Mouse (Mus musculus): ENCODE measurements around the gene Stk39.

Gene Stk39

GRCm38 (mm10) chr2:68471759-68472550 lies at the start of gene Stk39:
Stk39 (minus strand) TSS chr2:68472268.
- no peak for DNase-seq (ENCODE audit: extremely low read depth, low read depth, low spot score)

- DNase-seq (ENCODE audit: extremely low read depth, low read depth, low spot score): no peak
These were observed 43.3 kb upstream of the Stk39 start for GRCm38 (mm10) chr2:68515409-68515808.

- DNase-seq (ENCODE audit: extremely low read depth, low read depth, low spot score): no peak
These were observed 31.1 kb upstream of the Stk39 start for GRCm38 (mm10) chr2:68503202-68503601.

DNA sequence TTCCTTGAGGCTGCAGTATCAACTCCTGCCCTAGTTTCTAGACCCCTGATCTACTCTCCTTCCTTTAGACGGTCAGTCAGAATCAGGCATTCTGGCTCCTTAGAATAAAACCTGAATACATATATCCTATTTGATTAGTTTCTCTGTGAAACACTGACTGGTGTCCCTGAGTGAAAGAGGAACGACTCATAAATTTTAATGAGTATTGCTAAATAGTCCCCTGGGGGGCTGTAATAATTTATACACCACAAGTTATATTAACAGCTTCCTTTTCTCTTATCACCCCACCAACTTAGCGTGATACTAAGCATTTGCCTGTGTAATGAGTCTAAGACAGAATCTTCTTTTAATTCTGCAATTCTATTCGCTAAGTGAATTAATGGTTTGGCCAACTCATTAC lies 30.7 kb upstream of the Stk39 start:
- no peak for DNase-seq (ENCODE audit: extremely low read depth, low read depth, low spot score)

DNA sequence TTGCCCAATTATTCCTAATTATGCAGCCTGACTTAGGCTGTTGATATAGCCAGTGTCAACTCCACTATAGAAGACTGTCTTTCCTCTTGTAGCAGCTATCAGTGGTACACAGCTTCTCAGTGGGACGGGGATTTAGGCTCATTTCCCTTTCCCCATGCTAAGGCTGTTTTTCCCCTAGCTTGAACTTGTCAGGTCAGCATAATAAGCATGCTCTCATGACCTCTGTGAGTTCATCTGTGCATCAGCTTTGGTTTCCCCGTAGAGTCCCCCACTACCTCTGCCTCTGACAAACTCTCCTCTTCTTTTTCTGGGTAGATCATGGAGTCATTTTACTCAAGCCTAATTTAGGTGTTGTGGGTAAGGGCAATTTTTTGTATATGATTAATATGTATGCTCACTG lies 30.2 kb upstream of the Stk39 start:
- DNase-seq (ENCODE audit: extremely low read depth, low read depth, low spot score): no peak

DNA sequence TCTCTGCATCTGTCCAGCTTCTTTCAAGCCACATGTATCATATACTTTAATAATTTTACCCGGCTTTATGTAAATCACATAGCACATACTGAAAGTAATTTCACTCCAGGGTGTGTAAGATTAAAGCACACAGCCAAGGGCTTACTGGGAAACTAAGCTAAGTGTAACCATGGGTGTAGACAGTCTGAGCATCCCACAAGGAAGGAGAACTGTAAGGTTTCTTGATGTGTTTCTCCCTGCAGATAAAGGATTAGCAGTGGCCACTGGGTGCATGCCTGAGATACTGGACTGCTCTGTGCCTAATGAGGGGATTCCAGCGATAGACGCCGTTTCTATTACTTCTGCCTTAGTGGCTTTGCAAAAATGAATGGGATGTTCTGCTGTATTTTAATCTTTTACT lies 14.2 kb upstream of the Stk39 start:
- no peak for DNase-seq (ENCODE audit: extremely low read depth, low read depth, low spot score)

DNA sequence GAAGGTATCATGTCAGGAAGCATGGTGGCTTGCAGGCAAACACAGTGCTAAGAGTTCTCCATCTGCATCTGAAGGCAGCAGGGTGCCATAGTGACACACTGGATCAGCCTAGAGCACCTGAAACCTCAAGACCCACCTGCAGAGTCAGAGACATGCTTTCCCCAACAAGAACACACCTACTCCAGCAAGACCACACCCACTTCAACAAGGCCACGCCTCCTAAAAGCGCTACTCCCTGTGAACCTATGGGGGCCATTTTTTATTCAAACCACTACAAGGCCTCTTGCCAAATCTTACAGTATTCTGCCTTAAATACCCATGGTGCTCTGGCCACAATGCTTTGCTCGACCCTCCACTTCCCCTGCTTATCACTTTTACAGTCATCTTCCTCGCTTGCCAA lies 13.1 kb upstream of the Stk39 start:
- DNase-seq (ENCODE audit: extremely low read depth, low read depth, low spot score): no peak

GRCm38 (mm10) chr2:68482896-68483295 lies 10.8 kb upstream of the Stk39 start:
- DNase-seq (ENCODE audit: extremely low read depth, low read depth, low spot score): no peak

GRCm38 (mm10) chr2:68479823-68480222 lies 7.8 kb upstream of the Stk39 start:
- no peak for DNase-seq (ENCODE audit: extremely low read depth, low read depth, low spot score)

- no peak for DNase-seq (ENCODE audit: extremely low read depth, low read depth, low spot score)
These were observed 853 bp upstream of the Stk39 start for GRCm38 (mm10) chr2:68472921-68473320.

DNA sequence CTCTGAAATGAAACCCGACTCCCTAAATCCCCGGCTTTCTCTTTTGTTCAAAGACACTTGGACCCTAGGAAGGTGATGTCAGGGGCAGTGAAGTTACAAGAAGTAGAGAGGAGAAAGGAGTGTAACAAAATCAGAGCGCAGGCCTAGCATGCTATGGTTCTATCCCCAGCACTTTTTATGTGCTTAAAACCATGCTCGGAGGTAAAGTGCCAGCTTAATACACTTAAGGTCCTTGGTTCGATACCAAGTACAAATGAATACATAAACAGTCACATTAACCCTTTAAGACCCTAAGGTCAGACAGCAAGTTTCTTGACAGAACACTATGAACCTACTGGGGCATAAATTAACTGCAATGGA lies 463 bp upstream of the Stk39 start:
- DNase-seq (ENCODE audit: extremely low read depth, low read depth, low spot score): no peak

DNA sequence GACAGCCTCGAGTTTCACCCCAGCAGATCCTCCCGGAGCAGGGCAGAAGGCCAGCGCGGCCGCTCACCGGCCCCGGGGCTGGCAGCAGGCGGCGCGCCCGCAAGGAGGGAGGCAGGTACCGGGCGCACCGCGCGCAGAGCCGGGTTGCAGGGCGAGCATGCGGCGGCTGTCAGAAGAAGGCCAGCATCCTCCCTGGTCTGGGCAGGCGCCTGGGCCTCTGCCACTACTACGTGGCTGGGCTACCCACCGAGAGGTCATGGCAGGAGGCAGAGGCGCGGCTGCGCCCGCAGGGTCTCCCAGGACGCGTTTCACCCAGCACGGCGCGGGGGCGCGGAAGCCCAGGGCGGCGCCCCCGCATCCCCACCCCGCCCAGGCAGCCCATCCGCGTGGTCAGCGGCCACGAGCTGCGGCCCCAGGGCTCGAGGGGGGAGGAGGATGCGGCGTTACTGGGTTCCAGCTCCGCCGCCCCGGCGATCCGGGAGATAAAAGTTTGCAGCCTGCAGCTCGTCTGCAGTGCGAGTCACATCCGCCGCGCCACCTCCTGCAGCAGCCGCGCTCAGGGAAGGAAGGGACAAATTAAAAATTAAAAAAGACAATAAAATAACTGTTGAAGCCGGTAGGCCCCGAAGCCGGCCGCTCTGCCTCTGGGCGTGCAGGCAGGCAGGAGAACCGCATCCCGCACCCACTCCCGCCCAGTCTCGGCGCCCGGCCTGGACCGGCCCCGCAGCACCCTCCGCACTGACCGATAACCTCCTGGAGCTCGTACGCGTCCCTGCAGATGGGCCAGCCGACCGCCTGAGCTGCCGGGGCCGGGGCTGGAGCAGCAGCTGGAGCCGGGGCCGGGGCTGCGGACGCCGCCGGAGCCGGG lies 943 bp downstream of the Stk39 start:
- DNase-seq (ENCODE audit: extremely low read depth, low read depth, low spot score): no peak

GRCm38 (mm10) chr2:68469491-68469890 lies 2.6 kb downstream of the Stk39 start:
- DNase-seq (ENCODE audit: extremely low read depth, low read depth, low spot score): no peak

GRCm38 (mm10) chr2:68468698-68469097 lies 3.4 kb downstream of the Stk39 start:
- DNase-seq (ENCODE audit: extremely low read depth, low read depth, low spot score): no peak

GRCm38 (mm10) chr2:68468259-68468658 lies 3.8 kb downstream of the Stk39 start:
- DNase-seq (ENCODE audit: extremely low read depth, low read depth, low spot score): no peak

- DNase-seq (ENCODE audit: extremely low read depth, low read depth, low spot score): no peak
These were observed 4.7 kb downstream of the Stk39 start for GRCm38 (mm10) chr2:68467085-68467978.

DNA sequence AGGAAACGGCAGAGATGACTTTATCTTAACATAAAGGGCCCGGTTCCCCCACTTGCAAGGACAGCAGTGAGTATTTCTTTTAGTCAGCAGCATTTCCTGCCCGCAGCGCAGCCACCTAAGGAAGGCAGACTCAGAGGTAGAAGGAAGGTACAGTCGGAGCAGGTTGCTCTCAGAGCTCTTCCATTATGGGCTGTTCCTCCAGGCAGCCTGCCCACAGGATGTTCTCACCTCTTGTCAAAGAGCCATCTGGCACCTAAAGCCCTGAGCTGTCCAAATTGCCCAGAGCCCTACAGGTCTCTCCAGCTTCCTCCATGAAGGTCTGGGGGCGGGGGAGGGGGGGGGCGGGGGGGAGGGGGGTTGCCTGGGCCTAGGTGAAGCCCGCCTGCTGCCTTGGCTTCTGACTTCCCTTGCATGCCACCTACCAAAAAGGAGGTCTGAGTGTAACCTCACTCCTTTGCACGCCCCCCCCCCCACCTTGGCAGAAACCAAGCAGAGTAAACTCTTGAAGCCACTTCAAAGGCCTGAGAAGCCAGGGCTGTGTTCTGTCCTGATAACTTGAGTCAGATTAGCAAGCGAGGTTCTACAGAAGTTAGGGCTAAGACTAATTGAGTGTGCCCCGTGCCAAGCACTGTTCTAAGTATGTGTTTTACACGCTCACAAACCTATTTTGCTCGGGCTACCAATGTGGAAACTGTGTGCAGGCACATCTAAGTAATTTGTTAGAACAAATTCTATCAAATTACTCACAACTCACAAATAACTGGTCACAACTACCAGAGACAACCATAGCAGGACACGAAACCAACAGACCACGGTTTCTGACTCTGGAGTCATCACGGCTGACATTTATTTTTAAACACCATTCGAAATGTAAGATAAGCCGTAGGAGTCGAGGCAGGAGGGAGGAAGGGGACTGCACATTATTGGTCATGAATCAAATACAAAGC lies 5.7 kb downstream of the Stk39 start:
- DNase-seq (ENCODE audit: extremely low read depth, low read depth, low spot score): no peak

- DNase-seq (ENCODE audit: extremely low read depth, low read depth, low spot score): no peak
These were observed 6.6 kb downstream of the Stk39 start for GRCm38 (mm10) chr2:68465266-68466123.

DNA sequence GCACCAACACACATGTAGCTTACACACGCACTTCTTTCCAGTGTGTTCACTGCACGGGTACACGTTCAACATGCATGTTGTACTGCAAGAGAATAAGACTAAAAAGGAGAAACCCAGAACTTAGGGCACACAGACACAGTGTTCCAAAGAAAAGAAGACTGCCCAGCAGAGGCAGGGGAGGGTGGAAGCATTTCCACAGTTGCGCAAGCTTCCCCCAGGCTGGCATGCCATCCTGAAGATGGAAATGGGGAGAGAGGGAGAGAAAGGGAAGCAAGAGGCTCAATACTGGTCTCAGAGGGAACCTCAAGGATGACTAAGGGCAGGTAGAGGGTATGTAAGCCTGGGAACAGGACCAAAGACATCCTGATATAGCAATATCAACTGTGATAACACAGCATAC lies 7.6 kb downstream of the Stk39 start:
- no peak for DNase-seq (ENCODE audit: extremely low read depth, low read depth, low spot score)
